Mouse (Mus musculus): Measurements from ENCODE around the gene Olfr424. TPM values are rescaled to one million over a fixed set of nuclear protein-coding genes. Genes with fewer than 3 reads are reported as not detected.

Olfr424 gene
- polyA plus RNA-seq (2012; rRNA removed), result not detected in 2 replicates

GRCm38 (mm10) chr1:174131217-174131616 is at the start of gene Olfr424:
TSS of gene Olfr424 (plus strand) at chr1:174131517.

GRCm38 (mm10) chr1:174084031-174084430 is 47.3 kb upstream of the Olfr424 start, which contains the start of gene Olfr429:
TSS of gene Olfr429 (plus strand) at chr1:174084331.

GRCm38 (mm10) chr1:174096591-174096990 is 34.7 kb upstream of the Olfr424 start, which contains the start of gene Olfr427:
TSS of gene Olfr427 (plus strand) at chr1:174096891.

GRCm38 (mm10) chr1:174121062-174121461 is 10.3 kb upstream of the Olfr424 start, which contains the start of gene Olfr231:
TSS of gene Olfr231 (minus strand) at chr1:174121162.

GRCm38 (mm10) chr1:174155333-174155732 is 24.0 kb downstream of the Olfr424 start, which contains the start of gene Olfr420:
TSS of gene Olfr420 (plus strand) at chr1:174155633.

GRCm38 (mm10) chr1:174172605-174173004 is 41.3 kb downstream of the Olfr424 start, which contains the start of gene Spta1:
TSS of gene Spta1 (plus strand) at chr1:174172776.

Other genes starting within 250 kb of the Olfr424 start
- 1.7 and 2.5 TPM in 2 replicates for gene Ifi211, start 218.5 kb upstream of the Olfr424 start, polyA plus RNA-seq (2012; rRNA removed)
- 2.3 TPM in 2 replicates for gene Mndal, start 189.0 kb upstream of the Olfr424 start, polyA plus RNA-seq (2012; rRNA removed)
- gene Ifi203, start 188.8 kb upstream of the Olfr424 start, polyA plus RNA-seq (2012; rRNA removed), result 1.8 and 2.2 TPM in 2 replicates
- 0.08 TPM in 1 of 2 replicates, not detected in the other for gene Ifi202b, start 148.8 kb upstream of the Olfr424 start, polyA plus RNA-seq (2012; rRNA removed)
- gene Ifi205, start 99.7 kb upstream of the Olfr424 start, polyA plus RNA-seq (2012; rRNA removed), result 0.90 and 1.9 TPM in 2 replicates
- not detected in 2 replicates for gene Olfr433, start 90.8 kb upstream of the Olfr424 start, polyA plus RNA-seq (2012; rRNA removed)
- not detected in 2 replicates for gene Olfr432, start 82.3 kb upstream of the Olfr424 start, polyA plus RNA-seq (2012; rRNA removed)
- not detected in 2 replicates for gene Olfr430, start 64.9 kb upstream of the Olfr424 start, polyA plus RNA-seq (2012; rRNA removed)
- gene Olfr429, start 47.2 kb upstream of the Olfr424 start, polyA plus RNA-seq (2012; rRNA removed), result not detected in 2 replicates
- not detected in 2 replicates for gene Olfr427, start 34.6 kb upstream of the Olfr424 start, polyA plus RNA-seq (2012; rRNA removed)
- gene Olfr231, start 10.4 kb upstream of the Olfr424 start, polyA plus RNA-seq (2012; rRNA removed), result not detected in 2 replicates
- not detected in 2 replicates for gene Olfr420, start 24.1 kb downstream of the Olfr424 start, polyA plus RNA-seq (2012; rRNA removed)
- gene Spta1, start 41.3 kb downstream of the Olfr424 start, polyA plus RNA-seq (2012; rRNA removed), result 0.07 and 0.13 TPM in 2 replicates
- not detected in 2 replicates for gene Olfr419, start 120.5 kb downstream of the Olfr424 start, polyA plus RNA-seq (2012; rRNA removed)
- gene Mptx1, start 199.0 kb downstream of the Olfr424 start, polyA plus RNA-seq (2012; rRNA removed), result not detected in 2 replicates
- gene Olfr417, start 233.6 kb downstream of the Olfr424 start, polyA plus RNA-seq (2012; rRNA removed), result not detected in 2 replicates